Mouse (Mus musculus) myocyte (in vitro differentiated cells): Measurements from ENCODE around the gene Yipf4. TPM values are rescaled to one million over a fixed set of nuclear protein-coding genes. Genes with fewer than 3 reads are reported as not detected.

Experiments used
- H3K27me3 ChIP-seq: one replicate; pipeline ENCODE4 v1.6.1; 2011; ENCODE audit not compliant: control insufficient read depth, insufficient read depth, insufficient read length
- H3K36me3 ChIP-seq: one replicate; pipeline ENCODE4 v1.6.1; 2011; ENCODE audit not compliant: control insufficient read depth, insufficient read depth
- H3K4me2 ChIP-seq: one replicate; pipeline ENCODE4 v1.6.1; 2011; ENCODE audit warnings: low read depth, control low read depth
- H3K4me3 ChIP-seq: one replicate; pipeline ENCODE4 v1.5.1; 2011; ENCODE audit warnings: mild to moderate bottlenecking, control low read depth, moderate library complexity
- H3K79me2 ChIP-seq: one replicate; pipeline ENCODE4 v1.6.1; 2011; ENCODE audit not compliant: control insufficient read depth, insufficient read depth
- H3ac ChIP-seq: one replicate; pipeline ENCODE4 v1.6.1; 2011; ENCODE audit not compliant: control insufficient read depth, insufficient read length
- CEBPB ChIP-seq: IDR thresholded peaks from 2 replicates; pipeline ENCODE4 v1.6.1; 2011; ENCODE audit warnings: mild to moderate bottlenecking, moderate library complexity; ENCODE audit not compliant: poor library complexity, insufficient read depth, severe bottlenecking
- E2F4 ChIP-seq: IDR thresholded peaks from one replicate; pipeline ENCODE4 v1.6.1; 2011; ENCODE audit warnings: mild to moderate bottlenecking, control low read depth, moderate library complexity; ENCODE audit not compliant: insufficient read depth
- MAX ChIP-seq: IDR thresholded peaks from one replicate; pipeline ENCODE4 v1.6.1; 2011; ENCODE audit warnings: low read depth, mild to moderate bottlenecking, control low read depth
- MYOD1 ChIP-seq, 3 experiments: IDR thresholded peaks; one replicate each; pipeline ENCODE4 v1.6.1; 2011; ENCODE audit warnings: control low read depth in 2 of 3, low read depth in 2 of 3, mild to moderate bottlenecking in 2 of 3, moderate library complexity in 1 of 3; ENCODE audit not compliant: insufficient read length in 2 of 3, control insufficient read depth in 1 of 3
- MYOG ChIP-seq, 3 experiments: IDR thresholded peaks; one replicate each; pipeline ENCODE4 v1.6.1; 2011; ENCODE audit warnings: control low read depth in 2 of 3, low read depth in 2 of 3, mild to moderate bottlenecking in 2 of 3; ENCODE audit not compliant: insufficient read length in 2 of 3, control insufficient read depth in 1 of 3, insufficient read depth in 1 of 3
- POLR2A ChIP-seq: IDR thresholded peaks from one replicate; pipeline ENCODE4 v1.6.1; 2011; ENCODE audit warnings: low read depth, mild to moderate bottlenecking, control low read depth, moderate library complexity; ENCODE audit not compliant: insufficient read length
- POLR2AphosphoS2 ChIP-seq: IDR thresholded peaks from one replicate; pipeline ENCODE4 v1.6.1; 2011; ENCODE audit warnings: low read depth, control low read depth; ENCODE audit not compliant: insufficient read length
- REST ChIP-seq: IDR thresholded peaks from one replicate; pipeline ENCODE4 v1.6.1; 2011; ENCODE audit warnings: mild to moderate bottlenecking, control low read depth, moderate library complexity; ENCODE audit not compliant: insufficient read depth, insufficient read length
- SRF ChIP-seq: IDR thresholded peaks from one replicate; pipeline ENCODE4 v1.6.1; 2011; ENCODE audit warnings: low read depth; ENCODE audit not compliant: control insufficient read depth, insufficient read length
- TCF12 ChIP-seq: IDR thresholded peaks from one replicate; pipeline ENCODE4 v1.6.1; 2011; ENCODE audit warnings: mild to moderate bottlenecking, control low read depth; ENCODE audit not compliant: poor library complexity, insufficient read depth, severe bottlenecking
- TCF3 ChIP-seq: IDR thresholded peaks from one replicate; pipeline ENCODE4 v1.6.1; 2011; ENCODE audit warnings: low read depth, control low read depth; ENCODE audit not compliant: insufficient read length
- USF1 ChIP-seq: IDR thresholded peaks from one replicate; pipeline ENCODE4 v1.6.1; 2011; ENCODE audit warnings: low read depth, mild to moderate bottlenecking, control low read depth, moderate library complexity
- polyA plus RNA-seq: library from polyadenylated mRNA; unstranded; fragments of >200 nt; fragmentation: generic; extraction: Trizol; gene quantifications from one replicate; pipeline ENCODE4 v1.2.1, GENCODE M21; 2012; ENCODE audit warnings: missing spikeins

Yipf4 gene
- polyA plus RNA-seq, 1 experiment, result 20.0 TPM

GRCm38 (mm10) chr17:74527729-74528607 lies 38.7 kb downstream of the Yipf4 start, which contains the start of gene Birc6:
Birc6 (plus strand) TSS chr17:74528295.
- peak within 1 kb of the TSS; percentile 92 for H3K4me3 ChIP-seq
- peaks cover 43% of the 10 kb centered on the region for H3K79me2 ChIP-seq
- peak within 1 kb of the TSS; percentile 99 for H3K4me2 ChIP-seq
- TF ChIP-seq POLR2AphosphoS2, result peak; percentile 97
- TF ChIP-seq TCF3, result no peak
- peak in 1 of 3 experiments; percentile 34 for TF ChIP-seq MYOD1 (IDR thresholded peaks at IDR 0.05; ENCODE audit: control insufficient read depth in 1 of 3, insufficient read length in 2 of 3, low read depth in 2 of 3)
- TF ChIP-seq SRF, result peak; percentile 93
- TF ChIP-seq MYOG (IDR thresholded peaks at IDR 0.05; ENCODE audit: control insufficient read depth in 1 of 3, insufficient read depth in 1 of 3, insufficient read length in 2 of 3, low read depth in 2 of 3), result peak in 2 of 3 experiments; percentile 48 to 69
- peak; percentile 77 for TF ChIP-seq MAX
- TF ChIP-seq TCF12, result no peak
- TF ChIP-seq CEBPB, result 0 out of 2 replicates have a peak, but pooled peaks have one; percentile 2
- TF ChIP-seq E2F4, result no peak
- TF ChIP-seq USF1, result no peak
- no peak for TF ChIP-seq REST
- TF ChIP-seq POLR2A, result peak; percentile 91
- H3ac ChIP-seq, result peak within 1 kb of the TSS; percentile 96
- no peaks in the 10 kb centered on the region for H3K27me3 ChIP-seq
- no peaks in the 10 kb centered on the region for H3K36me3 ChIP-seq

- no peak for TF ChIP-seq POLR2A
- no peak for TF ChIP-seq POLR2AphosphoS2
- TF ChIP-seq CEBPB, result no peak
- no peak for TF ChIP-seq TCF3
- TF ChIP-seq MYOD1 (IDR thresholded peaks at IDR 0.05; ENCODE audit: control insufficient read depth in 1 of 3, insufficient read length in 2 of 3, low read depth in 2 of 3), result no peak
- no peak for TF ChIP-seq MYOG (IDR thresholded peaks at IDR 0.05; ENCODE audit: control insufficient read depth in 1 of 3, insufficient read depth in 1 of 3, insufficient read length in 2 of 3, low read depth in 2 of 3)
- TF ChIP-seq MAX, result no peak
- TF ChIP-seq USF1, result no peak
- no peak for TF ChIP-seq E2F4
- TF ChIP-seq SRF, result no peak
- TF ChIP-seq TCF12, result no peak
- no peak for TF ChIP-seq REST
- H3K4me2 ChIP-seq, result peak overlapping the region; percentile 93
- H3K27me3 ChIP-seq, result no peaks in the 10 kb centered on the region
- peak overlapping the region; percentile 92 for H3K4me3 ChIP-seq
- peak overlapping the region; percentile 96 for H3ac ChIP-seq
- no peaks in the 10 kb centered on the region for H3K36me3 ChIP-seq
- H3K79me2 ChIP-seq, result peaks cover 52% of the 10 kb centered on the region
Observed at GRCm38 (mm10) chr17:74528648-74529532, 39.6 kb downstream of the Yipf4 start.

DNA sequence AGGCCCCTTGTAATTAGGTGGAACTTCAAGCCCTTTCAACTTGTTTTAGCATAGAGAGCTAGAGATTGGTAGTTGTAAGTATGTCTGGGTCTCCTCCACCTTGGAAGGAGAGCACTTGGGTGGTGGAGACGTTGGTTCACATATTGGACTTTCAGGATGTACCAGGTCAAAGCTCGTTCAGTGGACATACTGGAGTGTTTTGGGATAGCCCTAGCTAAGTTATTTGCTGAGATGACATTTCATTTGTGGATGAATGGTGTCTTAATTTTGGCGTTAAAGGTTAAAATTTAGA lies 40.2 kb downstream of the Yipf4 start:
- Histone ChIP-seq H3K4me3 (peak overlapping the region; percentile 92), H3K4me2 (peak overlapping the region; percentile 93), H3K79me2 (peaks cover 58% of the 10 kb centered on the region), H3K27me3 (no peaks in the 10 kb centered on the region), H3ac (peak overlapping the region; percentile 96), H3K36me3 (no peaks in the 10 kb centered on the region)
- no peak for TF ChIP-seq MAX
- no peak for TF ChIP-seq POLR2AphosphoS2
- TF ChIP-seq TCF12, result no peak
- TF ChIP-seq E2F4, result no peak
- no peak for TF ChIP-seq REST
- no peak for TF ChIP-seq TCF3
- TF ChIP-seq SRF, result no peak
- no peak for TF ChIP-seq MYOD1 (IDR thresholded peaks at IDR 0.05; ENCODE audit: control insufficient read depth in 1 of 3, insufficient read length in 2 of 3, low read depth in 2 of 3)
- no peak for TF ChIP-seq MYOG (IDR thresholded peaks at IDR 0.05; ENCODE audit: control insufficient read depth in 1 of 3, insufficient read depth in 1 of 3, insufficient read length in 2 of 3, low read depth in 2 of 3)
- TF ChIP-seq CEBPB, result no peak
- no peak for TF ChIP-seq USF1
- no peak for TF ChIP-seq POLR2A

GRCm38 (mm10) chr17:74534971-74535370 lies 45.7 kb downstream of the Yipf4 start:
- Histone ChIP-seq H3K36me3 (no peaks in the 10 kb centered on the region), H3K79me2 (peaks cover 100% of the 10 kb centered on the region), H3K4me2 (no peak overlapping the region), H3K27me3 (no peaks in the 10 kb centered on the region), H3ac (no peak overlapping the region), H3K4me3 (no peak overlapping the region)
- no peak for TF ChIP-seq E2F4
- TF ChIP-seq TCF3, result no peak
- no peak for TF ChIP-seq MYOG (IDR thresholded peaks at IDR 0.05; ENCODE audit: control insufficient read depth in 1 of 3, insufficient read depth in 1 of 3, insufficient read length in 2 of 3, low read depth in 2 of 3)
- TF ChIP-seq POLR2AphosphoS2, result no peak
- TF ChIP-seq MAX, result no peak
- TF ChIP-seq USF1, result no peak
- no peak for TF ChIP-seq MYOD1 (IDR thresholded peaks at IDR 0.05; ENCODE audit: control insufficient read depth in 1 of 3, insufficient read length in 2 of 3, low read depth in 2 of 3)
- TF ChIP-seq POLR2A, result no peak
- TF ChIP-seq REST, result no peak
- no peak for TF ChIP-seq SRF
- TF ChIP-seq CEBPB, result no peak
- no peak for TF ChIP-seq TCF12
